Mouse (Mus musculus) heart, embryonic 11.5 days (tissue): ENCODE measurements at regions not wholly inside any gene's neighbourhood (a gene's known extent, or its start where the extent isn't known, plus 50 kb on each side); places are given as distances from the start of the nearest gene placed in this dataset.

Source experiments
- ATAC-seq: fragments of 200-750 bp; cut with Nextera tagmentation; replicated peaks from 2 replicates; pipeline ENCODE4 v1.8.0; 2017; ENCODE audit warnings: moderate library complexity; ENCODE audit not compliant: insufficient number of reproducible peaks, low FRiP score, low TSS enrichment
- H3K27ac ChIP-seq: fragments of 300-500 bp; sonication (generic); 2 replicates; pipeline ENCODE4 v1.5.1; 2014; ENCODE audit warnings: mild to moderate bottlenecking, low read depth, low read length
- H3K27me3 ChIP-seq: fragments of 300-500 bp; sonication (generic); 2 replicates; pipeline ENCODE4 v1.6.1; 2014; ENCODE audit warnings: mild to moderate bottlenecking, low read length, mixed read lengths; ENCODE audit not compliant: control insufficient read depth, insufficient read depth
- H3K36me3 ChIP-seq: fragments of 300-500 bp; sonication (generic); 2 replicates; pipeline ENCODE4 v1.6.1; 2014; ENCODE audit warnings: mild to moderate bottlenecking, low read length, moderate library complexity, mixed read lengths; ENCODE audit not compliant: control insufficient read depth, insufficient read depth
- H3K4me1 ChIP-seq: fragments of 300-500 bp; sonication (generic); 2 replicates; pipeline ENCODE4 v1.6.1; 2014; ENCODE audit warnings: low read length; ENCODE audit not compliant: control insufficient read depth, insufficient read depth
- H3K4me2 ChIP-seq: fragments of 300-500 bp; sonication (generic); 2 replicates; pipeline ENCODE4 v1.6.1; 2014; ENCODE audit warnings: mild to moderate bottlenecking, moderate library complexity
- H3K4me3 ChIP-seq: fragments of 300-500 bp; sonication (generic); 2 replicates; pipeline ENCODE4 v1.5.1; 2014; ENCODE audit warnings: low read depth, low read length
- H3K9ac ChIP-seq: fragments of 300-500 bp; sonication (generic); 2 replicates; pipeline ENCODE4 v1.6.1; 2014; ENCODE audit warnings: mild to moderate bottlenecking, low read depth, low read length, moderate library complexity
- H3K9me3 ChIP-seq: fragments of 300-500 bp; sonication (generic); replicated peaks from 2 replicates; pipeline ENCODE4 v1.6.1; 2016; ENCODE audit warnings: low read length; ENCODE audit not compliant: control insufficient read depth
- WGBS: fragments of 180-500 bp; shearing (Covaris S2); extraction: QIAGEN DNeasy Blood & Tissue Kit; methylation state at CpG from one replicate; pipeline ENCODE4 v1.1.7; 2014; ENCODE audit not compliant: insufficient replicate concordance; 5-methylcytosine and 5-hydroxymethylcytosine counted together

DNA sequence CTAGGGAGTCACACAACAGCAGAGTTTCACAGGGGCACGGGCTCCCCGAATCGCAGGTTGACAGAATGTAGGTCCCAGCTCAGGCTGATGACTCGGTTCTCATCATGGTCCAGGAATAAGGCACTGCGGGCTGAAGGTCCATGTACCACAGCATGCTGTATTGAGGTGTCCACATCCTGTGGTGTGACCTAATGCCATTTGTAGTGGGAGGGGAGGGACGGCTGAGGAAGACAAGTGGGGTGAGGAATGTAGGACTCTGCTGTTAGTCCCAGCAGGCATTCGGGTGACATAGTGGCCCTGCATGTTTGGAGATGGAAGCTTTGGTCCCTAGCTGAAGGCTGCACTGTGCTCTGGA is 84.5 kb upstream of the Zc3h12a start:
- ATAC-seq = no peak
- WGBS = 15% methylated on average over 7 of the region's 7 CpGs

DNA sequence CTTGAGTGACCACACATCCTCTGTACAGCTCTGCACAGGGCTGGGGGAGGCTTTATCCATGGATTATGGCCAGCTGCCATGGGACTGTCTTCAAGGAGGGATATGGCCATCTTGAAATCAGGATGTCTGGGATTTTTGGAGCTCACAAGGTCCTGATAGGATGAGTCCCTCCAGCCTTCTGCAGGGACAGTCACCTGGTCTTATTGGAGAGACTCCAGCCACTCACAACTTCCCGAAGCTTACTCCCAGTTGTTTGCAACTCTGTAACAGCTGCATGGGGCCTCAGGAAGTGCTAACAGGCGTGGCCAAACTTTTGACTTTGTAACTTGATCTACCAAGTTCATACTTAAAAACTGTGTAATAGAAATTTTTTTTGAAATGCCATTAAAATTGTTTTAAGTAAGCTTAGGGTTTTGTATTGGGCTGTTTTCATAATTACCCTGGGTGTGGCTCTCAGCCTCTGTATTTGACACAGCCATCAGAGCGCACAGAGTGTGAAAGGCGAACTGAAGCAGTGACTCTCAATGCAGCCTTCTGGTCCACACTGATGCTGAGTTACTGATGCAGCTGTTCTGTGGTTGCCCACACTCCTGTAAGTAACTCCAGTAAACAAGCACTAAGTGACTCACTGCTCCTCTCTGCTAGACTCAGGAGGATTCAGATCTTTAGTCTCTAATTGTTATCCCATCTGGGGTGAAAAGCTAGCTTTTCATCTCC is 84.0 kb upstream of the Zc3h12a start:
- ATAC-seq = no peak
- WGBS = 31% methylated on average over 4 of the region's 4 CpGs
- H3K36me3 ChIP-seq = no peaks in the 10 kb centered on the region

More for the DNA sequence above, 84.5 kb upstream of the Zc3h12a start:
- peaks cover 10% of the 10 kb centered on the region for H3K27me3 ChIP-seq
- H3K4me1 ChIP-seq = no peaks in the 10 kb centered on the region
- H3K27ac ChIP-seq = no peak overlapping the region
- no peaks in the 10 kb centered on the region for H3K36me3 ChIP-seq
- H3K4me3 ChIP-seq = no peak overlapping the region
- peaks cover 4% of the 10 kb centered on the region; the same call in 1 of the 2 replicates for H3K9me3 ChIP-seq
- H3K9ac ChIP-seq = no peak overlapping the region
- H3K4me2 ChIP-seq = no peak overlapping the region

DNA sequence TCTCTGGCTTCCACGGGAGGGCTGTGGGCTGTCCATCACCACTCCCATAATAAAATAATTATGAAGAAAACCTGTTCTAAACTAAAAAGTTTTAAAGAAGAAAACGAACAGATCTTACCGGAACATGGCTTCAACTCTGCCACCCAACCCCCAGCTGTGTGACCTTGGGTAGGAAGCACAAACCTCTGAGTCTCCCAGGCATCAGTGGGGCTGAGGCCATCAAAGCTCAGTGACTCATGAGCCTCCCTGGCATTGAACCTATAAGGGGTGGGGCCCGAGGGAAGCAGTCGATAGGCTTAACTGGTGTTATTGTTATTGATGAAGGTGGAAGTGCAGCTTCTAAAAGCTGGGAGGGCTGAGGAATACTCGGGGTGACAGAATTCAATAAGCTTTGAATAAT is 83.1 kb upstream of the Zc3h12a start:
- Histone ChIP-seq H3K27me3 (peaks cover 10% of the 10 kb centered on the region), H3K9me3 (no peaks in the 10 kb centered on the region), H3K4me3 (no peak overlapping the region), H3K27ac (no peak overlapping the region), H3K4me1 (no peaks in the 10 kb centered on the region), H3K4me2 (no peak overlapping the region), H3K9ac (no peak overlapping the region), H3K36me3 (no peaks in the 10 kb centered on the region)
- 75% methylated on average over 6 of the region's 6 CpGs for WGBS
- ATAC-seq = no peak

More for the DNA sequence above, 84.0 kb upstream of the Zc3h12a start:
- Histone ChIP-seq H3K4me1 (no peaks in the 10 kb centered on the region), H3K27me3 (peaks cover 10% of the 10 kb centered on the region), H3K9me3 (peaks cover 4% of the 10 kb centered on the region; the same call in 1 of the 2 replicates), H3K4me2 (no peak overlapping the region), H3K4me3 (no peak overlapping the region), H3K27ac (no peak overlapping the region), H3K9ac (no peak overlapping the region)

DNA sequence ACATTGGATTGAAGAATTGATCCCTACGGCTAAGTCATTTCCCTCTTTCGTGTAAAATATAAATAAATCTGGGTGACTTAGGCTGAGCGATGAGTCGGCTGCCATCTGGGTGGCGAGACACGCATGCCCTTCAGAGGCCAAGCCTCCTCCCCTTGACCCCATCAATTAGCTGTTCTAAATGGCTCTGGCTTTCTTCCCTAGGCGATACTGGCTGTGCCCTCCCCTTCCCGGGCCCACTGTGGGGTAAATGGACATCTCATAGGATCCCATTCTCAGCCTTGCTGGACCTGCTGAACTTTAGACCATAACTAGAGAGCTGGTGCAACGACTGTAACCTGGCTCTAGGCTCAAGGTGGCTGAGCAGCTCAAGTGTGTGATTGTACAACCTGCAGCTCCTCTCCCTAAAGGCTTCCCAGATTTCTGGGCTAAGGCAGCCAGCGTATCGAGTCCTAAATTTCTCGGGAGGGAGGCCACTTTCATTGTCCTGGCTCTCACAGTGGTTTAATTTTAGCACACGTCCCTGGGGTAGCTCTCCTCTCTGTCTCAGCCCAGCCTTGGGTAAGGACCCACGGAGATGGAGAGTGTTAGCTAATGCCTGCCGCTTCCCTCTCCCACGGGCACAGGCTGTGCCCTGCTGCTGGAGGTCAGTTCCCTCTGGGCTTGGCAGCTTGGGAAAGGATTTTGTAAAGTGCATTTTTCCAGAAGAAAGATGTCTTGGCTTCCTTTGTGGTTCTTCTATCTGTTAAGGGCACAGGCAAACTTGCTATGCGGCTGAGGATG is 80.7 kb upstream of the Zc3h12a start:
- Histone ChIP-seq H3K36me3 (no peaks in the 10 kb centered on the region), H3K4me3 (no peak overlapping the region), H3K27me3 (peaks cover 11% of the 10 kb centered on the region), H3K4me1 (no peaks in the 10 kb centered on the region), H3K9ac (no peak overlapping the region), H3K9me3 (no peaks in the 10 kb centered on the region), H3K4me2 (no peak overlapping the region), H3K27ac (no peak overlapping the region)
- WGBS = 65% methylated on average over 17 of the region's 17 CpGs
- no peak for ATAC-seq

DNA sequence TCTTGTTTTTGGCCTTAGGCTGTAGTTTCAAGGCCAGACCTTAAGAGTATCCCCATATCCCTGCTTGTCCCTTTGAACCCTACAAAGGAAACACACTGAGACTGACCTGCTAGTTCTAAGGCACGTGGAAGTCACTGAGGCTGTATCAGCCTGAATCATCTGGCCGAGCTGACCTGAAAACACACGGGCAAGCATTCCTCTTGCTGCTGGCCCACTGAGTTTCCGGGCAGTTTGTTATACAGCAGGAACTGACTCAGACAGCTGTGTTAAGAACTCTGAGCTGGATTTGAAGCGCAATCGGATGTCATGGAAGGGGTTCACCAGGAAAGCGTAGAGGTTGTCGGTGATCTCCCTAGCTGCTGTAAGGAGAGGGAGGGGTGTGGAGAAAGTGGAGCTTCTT is 75.9 kb upstream of the Zc3h12a start:
- Histone ChIP-seq H3K27ac (no peak overlapping the region), H3K9me3 (no peaks in the 10 kb centered on the region), H3K4me2 (no peak overlapping the region), H3K9ac (no peak overlapping the region), H3K27me3 (peaks cover 18% of the 10 kb centered on the region), H3K4me1 (no peaks in the 10 kb centered on the region), H3K36me3 (no peaks in the 10 kb centered on the region), H3K4me3 (no peak overlapping the region)
- WGBS = 67% methylated on average over 8 of the region's 8 CpGs
- ATAC-seq = no peak

DNA sequence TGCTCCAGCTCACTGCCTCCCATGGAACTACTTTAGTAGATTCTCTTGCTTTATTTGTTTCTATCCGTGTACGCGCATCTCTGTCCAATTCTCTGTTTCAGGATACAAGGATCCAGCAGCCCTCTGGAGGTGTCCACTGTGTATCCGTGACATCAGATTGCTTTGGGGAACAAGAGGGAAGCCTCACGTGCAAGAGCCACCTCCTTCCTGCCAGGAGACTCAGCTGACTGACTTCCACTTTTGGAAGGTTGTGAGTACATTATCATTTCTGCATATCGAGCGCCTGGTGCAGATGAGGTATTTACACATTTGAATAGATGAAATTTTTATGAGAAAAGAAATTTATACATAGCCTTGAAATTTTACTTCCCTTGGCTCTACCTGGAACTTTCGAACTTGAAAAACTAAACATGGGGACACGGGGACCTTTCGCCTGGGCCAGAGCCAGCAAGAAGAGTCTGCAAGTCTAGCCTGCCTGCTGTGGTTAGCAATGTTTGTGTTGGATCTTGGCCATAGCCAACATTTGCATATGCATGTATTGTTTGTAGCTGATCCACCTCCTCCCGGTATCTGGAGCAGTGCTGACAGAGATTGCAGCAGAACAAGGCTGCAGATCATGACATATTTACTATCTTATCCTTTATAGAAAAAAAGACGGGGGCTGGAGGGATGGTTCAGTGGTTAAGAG is 74.1 kb upstream of the Zc3h12a start:
- no peak overlapping the region for H3K9ac ChIP-seq
- WGBS = 77% methylated on average over 12 of the region's 12 CpGs
- H3K9me3 ChIP-seq = no peaks in the 10 kb centered on the region
- no peak for ATAC-seq
- no peak overlapping the region for H3K4me3 ChIP-seq
- H3K27ac ChIP-seq = no peak overlapping the region
- no peak overlapping the region for H3K4me2 ChIP-seq
- H3K4me1 ChIP-seq = no peaks in the 10 kb centered on the region
- peaks cover 22% of the 10 kb centered on the region for H3K27me3 ChIP-seq
- no peaks in the 10 kb centered on the region for H3K36me3 ChIP-seq

DNA sequence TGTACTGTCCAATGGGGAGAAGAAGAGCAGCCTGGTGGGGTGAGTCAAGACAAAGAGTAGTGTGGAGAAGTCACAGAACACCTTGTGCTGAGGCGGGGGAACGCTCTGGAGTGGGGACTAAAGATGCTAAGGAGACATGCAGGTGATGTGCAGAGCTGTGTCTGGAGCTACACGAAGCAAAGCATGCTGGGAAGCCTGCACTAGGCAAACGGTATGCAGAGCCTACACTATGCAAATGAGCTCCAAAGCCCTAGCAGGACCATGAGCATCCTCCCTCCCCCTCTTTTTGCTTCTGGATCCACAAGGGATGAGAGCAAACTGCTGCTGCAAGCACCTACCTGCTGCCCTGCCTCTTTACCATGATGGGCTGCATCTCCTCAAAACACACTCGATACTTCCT is 73.1 kb upstream of the Zc3h12a start:
- Histone ChIP-seq H3K36me3 (no peaks in the 10 kb centered on the region), H3K4me2 (no peak overlapping the region), H3K4me1 (no peaks in the 10 kb centered on the region), H3K9me3 (no peaks in the 10 kb centered on the region), H3K4me3 (no peak overlapping the region), H3K9ac (no peak overlapping the region), H3K27ac (no peak overlapping the region), H3K27me3 (peaks cover 26% of the 10 kb centered on the region)
- no peak for ATAC-seq
- WGBS = 54% methylated on average over 5 of the region's 5 CpGs

DNA sequence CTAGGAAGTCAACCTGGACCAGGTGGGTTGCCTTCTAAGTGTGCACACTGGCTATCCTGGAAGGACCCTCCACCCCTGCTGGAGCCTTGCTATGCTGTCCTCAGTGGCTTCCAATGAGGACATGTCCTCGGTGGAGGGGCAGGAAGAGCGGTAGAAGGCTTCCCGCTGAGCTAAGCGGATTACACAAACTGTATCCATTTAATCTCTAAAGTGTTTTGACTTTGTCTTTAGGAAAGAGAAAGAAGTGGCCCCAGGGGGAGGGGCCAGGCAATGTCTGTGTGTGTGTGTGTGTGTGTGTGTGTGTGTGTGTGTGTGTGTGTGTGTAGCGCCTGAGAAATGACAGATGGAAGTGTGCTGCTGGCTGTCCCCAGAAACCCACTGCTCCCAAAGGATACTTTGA is 71.6 kb upstream of the Zc3h12a start:
- ATAC-seq = no peak
- peaks cover 30% of the 10 kb centered on the region for H3K27me3 ChIP-seq

More for the DNA sequence above, 71.6 kb upstream of the Zc3h12a start:
- Histone ChIP-seq H3K27ac (no peak overlapping the region), H3K9ac (no peak overlapping the region), H3K36me3 (no peaks in the 10 kb centered on the region), H3K4me1 (no peaks in the 10 kb centered on the region), H3K9me3 (no peaks in the 10 kb centered on the region), H3K4me3 (no peak overlapping the region), H3K4me2 (no peak overlapping the region)
- 32% methylated on average over 5 of the region's 5 CpGs for WGBS
